Mouse (Mus musculus) liver, postnatal 0 days (tissue): ENCODE measurements around the gene Ube2j2.

ENCODE experiments used
- CTCF ChIP-seq: sonication (generic); IDR thresholded peaks from 2 replicates; pipeline ENCODE4 v1.5.1; 2016; ENCODE audit warnings: antibody characterized with exemption, low read depth
- EP300 ChIP-seq: IDR thresholded peaks from 2 replicates; pipeline ENCODE4 v1.6.1; 2016; ENCODE audit warnings: antibody characterized with exemption, low read depth, mild to moderate bottlenecking

DNA sequence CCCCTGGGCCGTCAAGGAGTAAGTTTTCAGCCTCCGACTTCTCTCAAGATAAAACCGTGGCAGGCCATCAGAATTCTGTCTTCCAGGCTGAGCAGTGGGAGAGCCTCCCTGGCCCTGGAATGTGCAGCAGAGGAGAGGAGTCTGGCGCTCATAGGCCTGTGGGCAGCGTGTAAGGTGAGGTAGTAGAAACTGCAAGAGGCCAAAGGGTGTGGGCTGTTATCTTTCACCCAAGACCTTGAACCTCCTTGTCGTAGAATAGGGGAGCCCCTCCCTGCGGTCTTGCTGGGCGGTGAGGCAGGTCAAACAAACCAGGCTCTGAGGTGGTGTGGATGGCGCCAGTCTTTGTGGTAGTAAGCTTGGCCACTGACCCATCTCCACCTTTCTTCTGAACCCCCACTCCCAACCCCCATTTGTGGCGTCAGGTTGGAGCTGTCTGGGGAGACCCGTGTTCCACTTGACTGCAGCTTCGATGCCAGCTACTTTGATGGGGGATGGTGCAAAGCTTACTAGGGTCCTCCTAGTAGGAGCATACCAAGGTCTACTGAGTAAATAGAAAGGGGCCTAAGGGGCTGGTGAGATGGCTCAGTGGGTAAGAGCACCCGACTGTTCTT, 25.5 kb downstream of the Ube2j2 start:
- TF ChIP-seq CTCF (no peak), EP300 (no peak)
